Mouse (Mus musculus): ENCODE measurements around the gene Bmp2k. TPM values are rescaled to one million over a fixed set of nuclear protein-coding genes. Genes with fewer than 3 reads are reported as not detected.

Gene Bmp2k
- polyA plus RNA-seq, 1 experiment from 2014 or later: 12.7 TPM

DNA sequence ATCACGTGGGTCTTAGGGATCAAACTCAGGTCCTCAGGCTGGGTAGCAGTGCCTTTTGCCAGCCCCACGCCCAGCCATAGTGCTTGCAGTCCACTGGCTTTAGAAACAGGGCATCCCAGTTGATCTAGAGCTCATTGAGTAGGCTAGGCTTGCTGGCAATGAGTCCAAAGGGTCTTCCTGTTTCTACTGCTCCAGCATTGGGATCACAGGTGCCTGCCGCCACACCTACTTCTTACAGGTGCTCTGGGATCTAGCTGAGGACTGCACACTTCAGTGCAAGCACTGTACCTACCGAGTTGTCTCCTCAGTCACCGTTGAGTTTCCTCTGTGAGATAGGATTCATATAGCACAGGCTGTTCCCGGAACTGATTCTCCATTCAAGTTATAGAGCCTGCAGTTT lies 34.3 kb downstream of the Bmp2k start:
- ATAC-seq (ENCODE audit: low read depth) (no peak), DNase-seq (ENCODE audit: low spot score) (no peak)
- no peaks in the 10 kb centered on the region for H3K4me1 ChIP-seq (ENCODE audit: control insufficient read depth, insufficient read depth, low read length)
- H3K27me3 ChIP-seq (replicated peaks; ENCODE audit: control insufficient read depth, insufficient read depth, low read length): no peaks in the 10 kb centered on the region
- H3K9ac ChIP-seq (ENCODE audit: low read depth, low read length): no peak overlapping the region
- 0 out of 2 replicates have a peak, but pooled peaks cover 9% of the 10 kb centered on the region for H3K36me3 ChIP-seq (ENCODE audit: control insufficient read depth, insufficient read depth, low read length)
- no peak overlapping the region for H3K4me2 ChIP-seq (ENCODE audit: low read depth, low read length)
- no peak overlapping the region for H3K27ac ChIP-seq (replicated peaks; ENCODE audit: low read depth, low read length)
- WGBS: 88% methylated on average over 6 of the region's 6 CpGs
- H3K4me3 ChIP-seq (ENCODE audit: low read depth, low read length): no peak overlapping the region
- no peaks in the 10 kb centered on the region for H3K9me3 ChIP-seq (ENCODE audit: control insufficient read depth, low read length)

DNA sequence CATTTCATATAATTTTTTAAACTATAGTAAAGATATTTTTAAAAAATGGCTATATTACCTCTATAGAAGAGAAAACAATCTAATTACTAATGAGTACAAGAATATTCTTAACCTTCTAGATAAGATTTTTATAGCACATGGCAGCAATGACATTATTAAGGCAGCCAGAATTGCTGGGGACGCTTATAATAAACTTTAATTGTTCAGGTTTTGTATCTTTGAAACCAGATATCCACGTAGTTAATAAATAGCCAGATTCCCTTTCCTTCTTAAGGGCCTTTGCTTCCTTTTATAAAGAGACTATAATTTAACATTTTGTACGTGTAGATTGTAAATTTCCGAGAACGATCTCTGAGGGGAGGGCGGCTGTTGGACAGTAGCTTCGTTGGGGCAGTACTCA lies 47.8 kb downstream of the Bmp2k start:
- Histone ChIP-seq H3K27ac (replicated peaks; ENCODE audit: low read depth, low read length) (no peak overlapping the region), H3K4me2 (ENCODE audit: low read depth, low read length) (no peak overlapping the region), H3K9ac (ENCODE audit: low read depth, low read length) (no peak overlapping the region), H3K36me3 (ENCODE audit: control insufficient read depth, insufficient read depth, low read length) (0 out of 2 replicates have a peak, but pooled peaks cover 5% of the 10 kb centered on the region), H3K4me3 (ENCODE audit: low read depth, low read length) (no peak overlapping the region), H3K9me3 (ENCODE audit: control insufficient read depth, low read length) (no peaks in the 10 kb centered on the region), H3K4me1 (ENCODE audit: control insufficient read depth, insufficient read depth, low read length) (no peaks in the 10 kb centered on the region), H3K27me3 (replicated peaks; ENCODE audit: control insufficient read depth, insufficient read depth, low read length) (no peaks in the 10 kb centered on the region)
- WGBS: 83% methylated on average over 7 of the region's 7 CpGs
- DNase-seq (ENCODE audit: low spot score) (no peak), ATAC-seq (ENCODE audit: low read depth) (no peak)

DNA sequence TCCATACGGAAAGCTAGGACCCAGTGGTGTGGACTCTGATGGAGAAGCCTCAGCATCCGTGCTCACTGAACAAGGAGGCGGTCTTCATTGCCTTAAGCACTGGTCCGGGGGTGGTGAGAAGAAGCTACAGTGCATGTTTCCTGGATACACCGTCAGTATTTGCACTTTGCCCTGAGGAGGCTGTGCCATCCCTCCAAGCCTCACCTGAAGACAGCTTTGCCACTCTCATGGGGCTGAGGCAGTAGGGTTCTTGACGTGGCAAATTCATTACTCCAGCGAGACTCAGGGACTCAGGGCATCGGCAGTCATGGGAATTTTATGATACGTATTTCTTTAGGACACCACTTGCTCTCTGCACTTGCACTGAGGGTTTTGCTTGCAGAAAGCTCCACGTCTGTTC lies 49.2 kb downstream of the Bmp2k start:
- H3K36me3 ChIP-seq (ENCODE audit: control insufficient read depth, insufficient read depth, low read length): 0 out of 2 replicates have a peak, but pooled peaks cover 12% of the 10 kb centered on the region
- no peak for ATAC-seq (ENCODE audit: low read depth)
- H3K4me3 ChIP-seq (ENCODE audit: low read depth, low read length): no peak overlapping the region
- no peak for DNase-seq (ENCODE audit: low spot score)
- no peaks in the 10 kb centered on the region for H3K27me3 ChIP-seq (replicated peaks; ENCODE audit: control insufficient read depth, insufficient read depth, low read length)
- H3K9me3 ChIP-seq (ENCODE audit: control insufficient read depth, low read length): no peaks in the 10 kb centered on the region
- no peak overlapping the region for H3K9ac ChIP-seq (ENCODE audit: low read depth, low read length)
- no peaks in the 10 kb centered on the region for H3K4me1 ChIP-seq (ENCODE audit: control insufficient read depth, insufficient read depth, low read length)
- WGBS: 89% methylated on average over 10 of the region's 10 CpGs
- no peak overlapping the region for H3K4me2 ChIP-seq (ENCODE audit: low read depth, low read length)
- H3K27ac ChIP-seq (replicated peaks; ENCODE audit: low read depth, low read length): no peak overlapping the region

DNA sequence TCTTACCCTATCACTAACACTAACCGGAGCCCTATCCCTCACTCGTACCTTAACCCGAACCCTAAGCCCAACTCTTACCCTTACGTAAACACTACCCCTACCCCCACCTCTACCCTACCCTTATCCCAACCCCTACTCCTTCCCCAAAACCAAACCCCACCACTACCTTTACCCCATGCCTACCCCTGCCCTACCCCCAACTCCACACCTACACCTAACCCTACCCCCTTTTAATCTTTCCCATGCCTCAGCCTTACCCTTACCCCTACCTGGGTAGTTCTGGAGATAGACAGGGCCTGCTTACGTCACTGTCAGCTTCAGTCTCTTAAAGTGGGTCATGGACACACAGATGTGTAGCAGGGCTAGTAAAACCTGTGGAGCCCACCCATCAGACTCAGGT lies 51.4 kb downstream of the Bmp2k start:
- Histone ChIP-seq H3K9me3 (ENCODE audit: control insufficient read depth, low read length) (no peaks in the 10 kb centered on the region), H3K27me3 (replicated peaks; ENCODE audit: control insufficient read depth, insufficient read depth, low read length) (no peaks in the 10 kb centered on the region), H3K4me1 (ENCODE audit: control insufficient read depth, insufficient read depth, low read length) (no peaks in the 10 kb centered on the region), H3K9ac (ENCODE audit: low read depth, low read length) (no peak overlapping the region), H3K36me3 (ENCODE audit: control insufficient read depth, insufficient read depth, low read length) (0 out of 2 replicates have a peak, but pooled peaks cover 16% of the 10 kb centered on the region), H3K27ac (replicated peaks; ENCODE audit: low read depth, low read length) (no peak overlapping the region), H3K4me2 (ENCODE audit: low read depth, low read length) (no peak overlapping the region), H3K4me3 (ENCODE audit: low read depth, low read length) (no peak overlapping the region)
- ATAC-seq (ENCODE audit: low read depth) (no peak), DNase-seq (ENCODE audit: low spot score) (no peak)
- 92% methylated on average over 5 of the region's 5 CpGs for WGBS

DNA sequence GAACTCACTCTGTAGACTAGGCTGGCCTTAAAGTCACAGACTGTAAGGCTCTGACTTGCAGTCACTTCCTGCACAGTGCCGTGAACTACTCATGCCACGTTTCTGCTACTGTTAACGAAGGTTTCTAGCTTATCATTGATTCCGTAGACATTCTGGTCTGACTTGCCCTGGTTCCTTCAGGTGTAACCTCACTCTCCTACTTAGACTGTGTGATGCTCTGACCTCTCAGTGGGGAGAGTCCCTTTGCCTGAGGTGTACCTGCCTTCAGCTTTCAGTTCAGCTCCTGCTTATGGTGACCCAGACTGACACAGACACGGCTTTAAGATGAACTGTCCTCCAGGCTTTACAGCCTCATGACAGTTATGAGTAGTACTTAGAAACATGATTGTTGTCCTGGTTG lies 56.7 kb downstream of the Bmp2k start:
- no peak overlapping the region for H3K4me3 ChIP-seq (ENCODE audit: low read depth, low read length)
- ATAC-seq (ENCODE audit: low read depth) (no peak), DNase-seq (ENCODE audit: low spot score) (no peak)
- H3K4me1 ChIP-seq (ENCODE audit: control insufficient read depth, insufficient read depth, low read length): no peaks in the 10 kb centered on the region
- H3K9me3 ChIP-seq (ENCODE audit: control insufficient read depth, low read length): no peaks in the 10 kb centered on the region
- WGBS: 86% methylated on average over 5 of the region's 5 CpGs
- H3K27me3 ChIP-seq (replicated peaks; ENCODE audit: control insufficient read depth, insufficient read depth, low read length): no peaks in the 10 kb centered on the region
- H3K9ac ChIP-seq (ENCODE audit: low read depth, low read length): no peak overlapping the region
- no peak overlapping the region for H3K27ac ChIP-seq (replicated peaks; ENCODE audit: low read depth, low read length)
- H3K4me2 ChIP-seq (ENCODE audit: low read depth, low read length): no peak overlapping the region
- peaks cover 36% of the 10 kb centered on the region for H3K36me3 ChIP-seq (ENCODE audit: control insufficient read depth, insufficient read depth, low read length)

DNA sequence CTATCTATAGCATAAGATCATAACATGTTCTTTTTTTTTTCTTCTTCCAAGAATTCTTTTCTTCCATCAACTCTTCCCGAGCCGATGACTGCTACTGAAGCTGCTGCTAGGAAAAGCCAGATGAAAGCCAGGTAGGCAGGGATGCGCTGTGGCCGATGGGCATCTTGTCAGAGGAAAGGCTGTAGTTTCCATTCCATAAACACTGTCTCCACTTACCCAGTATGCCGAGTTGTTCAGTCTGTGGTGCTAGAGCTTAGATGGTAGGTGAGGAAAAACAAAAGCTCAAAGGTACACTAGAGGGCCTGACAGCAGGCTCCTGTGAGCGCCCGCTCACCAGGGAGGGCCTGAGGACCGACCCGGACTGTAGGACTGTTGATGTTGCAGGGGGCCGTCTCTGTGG lies 57.3 kb downstream of the Bmp2k start:
- H3K4me3 ChIP-seq (ENCODE audit: low read depth, low read length): no peak overlapping the region
- no peak overlapping the region for H3K27ac ChIP-seq (replicated peaks; ENCODE audit: low read depth, low read length)
- H3K27me3 ChIP-seq (replicated peaks; ENCODE audit: control insufficient read depth, insufficient read depth, low read length): no peaks in the 10 kb centered on the region
- H3K9ac ChIP-seq (ENCODE audit: low read depth, low read length): no peak overlapping the region
- no peaks in the 10 kb centered on the region for H3K4me1 ChIP-seq (ENCODE audit: control insufficient read depth, insufficient read depth, low read length)
- H3K36me3 ChIP-seq (ENCODE audit: control insufficient read depth, insufficient read depth, low read length): peaks cover 36% of the 10 kb centered on the region
- H3K4me2 ChIP-seq (ENCODE audit: low read depth, low read length): no peak overlapping the region
- 75% methylated on average over 10 of the region's 10 CpGs for WGBS
- H3K9me3 ChIP-seq (ENCODE audit: control insufficient read depth, low read length): no peaks in the 10 kb centered on the region
- DNase-seq (ENCODE audit: low spot score) (no peak), ATAC-seq (ENCODE audit: low read depth) (no peak)

DNA sequence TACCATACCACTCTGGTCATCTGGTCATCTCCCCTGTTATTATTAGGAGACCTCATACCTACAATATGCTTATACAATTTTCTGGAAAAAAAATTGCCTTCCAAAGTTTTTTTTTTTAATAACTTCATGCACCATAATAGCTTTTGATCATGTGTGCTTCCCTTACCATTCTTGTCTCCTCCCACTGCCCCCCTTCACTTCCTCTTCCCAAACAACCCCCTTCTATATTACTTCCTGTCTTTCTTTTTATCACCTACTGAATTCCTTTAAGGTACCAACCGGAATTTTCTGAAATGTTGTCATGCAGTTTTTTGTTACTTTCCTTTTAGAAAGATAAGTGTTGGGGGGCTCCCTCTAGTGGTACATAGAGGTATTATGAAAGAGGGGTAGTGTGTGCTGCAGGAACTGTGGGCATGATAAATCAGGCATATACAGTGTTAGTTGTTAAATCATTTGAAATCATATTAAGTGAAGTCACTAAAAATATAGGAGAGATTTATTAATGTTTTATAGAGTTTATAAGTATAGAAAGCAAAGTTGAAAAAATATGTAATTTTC lies 58.1 kb downstream of the Bmp2k start:
- no peaks in the 10 kb centered on the region for H3K9me3 ChIP-seq (ENCODE audit: control insufficient read depth, low read length)
- no peak overlapping the region for H3K4me3 ChIP-seq (ENCODE audit: low read depth, low read length)
- ATAC-seq (ENCODE audit: low read depth): no peak
- no peak overlapping the region for H3K9ac ChIP-seq (ENCODE audit: low read depth, low read length)
- no peaks in the 10 kb centered on the region for H3K27me3 ChIP-seq (replicated peaks; ENCODE audit: control insufficient read depth, insufficient read depth, low read length)
- peak; percentile 77 for DNase-seq (ENCODE audit: low spot score)
- H3K4me1 ChIP-seq (ENCODE audit: control insufficient read depth, insufficient read depth, low read length): no peaks in the 10 kb centered on the region
- peaks cover 33% of the 10 kb centered on the region for H3K36me3 ChIP-seq (ENCODE audit: control insufficient read depth, insufficient read depth, low read length)
- WGBS: 7% methylated on average over 1 of the region's 1 CpGs
- H3K4me2 ChIP-seq (ENCODE audit: low read depth, low read length): no peak overlapping the region
- H3K27ac ChIP-seq (replicated peaks; ENCODE audit: low read depth, low read length): no peak overlapping the region

DNA sequence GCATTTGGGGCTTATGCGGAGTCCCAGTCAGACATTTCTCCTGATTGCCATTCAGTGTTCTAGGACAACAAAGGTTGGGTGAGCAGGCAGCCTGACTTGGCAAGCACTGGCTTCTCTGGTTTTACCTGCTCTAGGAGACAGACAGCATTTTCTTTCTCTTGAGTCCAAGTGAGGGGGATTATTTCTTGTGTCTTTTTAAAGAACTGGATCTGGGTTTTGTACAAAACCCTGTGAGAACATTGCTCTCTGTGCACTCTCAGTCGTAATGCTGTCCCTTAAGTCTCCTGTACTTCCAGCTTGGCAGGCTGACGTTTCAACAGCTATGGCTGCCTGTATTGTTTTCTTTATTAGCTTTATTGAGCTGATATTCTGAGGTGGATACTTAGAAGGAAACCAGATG lies 58.9 kb downstream of the Bmp2k start:
- no peaks in the 10 kb centered on the region for H3K9me3 ChIP-seq (ENCODE audit: control insufficient read depth, low read length)
- 80% methylated on average over 3 of the region's 3 CpGs for WGBS

DNA sequence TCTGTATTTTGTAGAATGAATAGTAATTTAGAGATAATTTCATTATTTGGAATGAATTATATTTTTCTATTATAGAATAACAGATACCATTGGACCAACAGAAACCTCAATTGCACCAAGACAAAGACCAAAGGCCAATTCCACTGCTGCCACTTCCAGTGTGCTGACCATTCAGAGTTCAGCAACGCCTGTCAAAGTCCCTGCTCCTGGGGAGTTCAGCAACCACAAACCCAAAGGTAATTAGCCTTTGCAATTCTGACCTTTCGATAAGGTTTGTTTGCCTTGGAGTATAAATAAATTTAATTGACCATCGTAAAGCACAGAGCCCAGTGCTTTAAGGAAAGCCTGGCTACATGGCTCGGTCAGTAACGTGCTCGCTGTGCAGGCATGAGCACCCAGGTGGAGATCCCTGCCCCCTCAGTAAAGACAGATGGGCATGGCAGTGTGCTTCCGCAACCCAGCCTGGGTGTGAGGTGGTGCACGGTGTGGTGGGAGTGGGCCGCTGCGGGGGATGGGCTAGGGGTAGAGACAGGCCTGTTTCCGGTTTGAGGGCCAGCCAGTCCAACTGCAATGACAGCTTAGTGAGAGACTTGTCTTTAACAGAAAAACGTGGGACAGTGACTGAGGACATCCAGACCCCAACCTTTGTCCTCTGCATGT lies 59.4 kb downstream of the Bmp2k start:
- Histone ChIP-seq H3K4me2 (ENCODE audit: low read depth, low read length) (no peak overlapping the region), H3K9me3 (ENCODE audit: control insufficient read depth, low read length) (no peaks in the 10 kb centered on the region), H3K9ac (ENCODE audit: low read depth, low read length) (no peak overlapping the region), H3K36me3 (ENCODE audit: control insufficient read depth, insufficient read depth, low read length) (peaks cover 30% of the 10 kb centered on the region), H3K27ac (replicated peaks; ENCODE audit: low read depth, low read length) (no peak overlapping the region), H3K4me1 (ENCODE audit: control insufficient read depth, insufficient read depth, low read length) (no peaks in the 10 kb centered on the region), H3K4me3 (ENCODE audit: low read depth, low read length) (no peak overlapping the region), H3K27me3 (replicated peaks; ENCODE audit: control insufficient read depth, insufficient read depth, low read length) (no peaks in the 10 kb centered on the region)
- DNase-seq (ENCODE audit: low spot score): no peak
- ATAC-seq (ENCODE audit: low read depth): no peak
- WGBS: 86% methylated on average over 12 of the region's 12 CpGs

More for the DNA sequence above, 58.9 kb downstream of the Bmp2k start:
- H3K4me2 ChIP-seq (ENCODE audit: low read depth, low read length): no peak overlapping the region
- no peak overlapping the region for H3K4me3 ChIP-seq (ENCODE audit: low read depth, low read length)
- H3K4me1 ChIP-seq (ENCODE audit: control insufficient read depth, insufficient read depth, low read length): no peaks in the 10 kb centered on the region
- no peak overlapping the region for H3K27ac ChIP-seq (replicated peaks; ENCODE audit: low read depth, low read length)
- DNase-seq (ENCODE audit: low spot score) (peak; percentile 5), ATAC-seq (ENCODE audit: low read depth) (no peak)
- H3K27me3 ChIP-seq (replicated peaks; ENCODE audit: control insufficient read depth, insufficient read depth, low read length): no peaks in the 10 kb centered on the region
- H3K9ac ChIP-seq (ENCODE audit: low read depth, low read length): no peak overlapping the region
- peaks cover 29% of the 10 kb centered on the region for H3K36me3 ChIP-seq (ENCODE audit: control insufficient read depth, insufficient read depth, low read length)
